Mouse (Mus musculus): ENCODE measurements at regions not wholly inside any gene's neighbourhood (a gene's known extent, or its start where the extent isn't known, plus 50 kb on each side); places are given as distances from the start of the nearest gene placed in this dataset.

DNA sequence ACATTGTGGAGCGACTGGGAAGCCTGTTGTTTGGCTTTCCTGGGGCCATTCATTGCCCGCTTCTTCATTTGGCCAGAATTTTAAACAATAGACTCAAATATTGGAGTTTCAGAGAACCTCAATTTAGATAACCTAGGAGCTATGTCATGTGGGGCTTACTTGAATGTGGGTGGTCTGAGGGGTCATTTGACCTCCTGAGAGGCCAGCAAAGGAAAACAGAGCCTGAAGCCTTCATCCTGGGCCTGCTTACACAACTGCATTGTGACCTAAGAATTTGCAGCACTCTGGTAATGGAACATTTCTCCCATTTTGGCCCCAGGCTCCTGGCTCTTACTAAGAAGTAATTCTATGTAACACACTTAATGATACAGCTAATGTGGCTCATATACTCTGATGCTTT lies 348.2 kb downstream of the Fat4 start:
- no peak for DNase-seq (ENCODE audit: low spot score in 2 of 2)

GRCm38 (mm10) chr3:39248712-39249111 lies 362.0 kb downstream of the Fat4 start:
- DNase-seq (ENCODE audit: low spot score in 2 of 2): no peak

GRCm38 (mm10) chr3:39249224-39249892 lies 362.6 kb downstream of the Fat4 start:
- DNase-seq (ENCODE audit: low spot score in 2 of 2): no peak

DNA sequence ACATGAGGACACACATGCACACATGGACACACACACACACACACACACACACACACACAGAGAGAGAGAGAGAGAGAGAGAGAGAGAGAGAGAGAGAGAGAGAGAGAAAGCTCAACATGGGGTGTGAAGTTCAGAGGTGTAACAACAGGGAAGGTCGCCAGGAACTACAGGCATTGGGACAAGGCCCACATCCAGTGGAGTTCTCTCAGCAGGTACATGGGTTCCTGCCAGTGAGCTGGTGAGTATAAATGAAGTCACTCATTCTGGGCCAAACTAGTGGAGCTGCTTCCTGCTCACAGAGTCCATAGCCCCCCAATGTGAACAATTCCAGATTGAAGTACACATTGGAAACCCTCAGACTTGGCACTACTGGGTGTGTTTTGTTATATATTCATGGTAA lies 366.3 kb downstream of the Fat4 start:
- DNase-seq (ENCODE audit: low spot score in 2 of 2): no peak

DNA sequence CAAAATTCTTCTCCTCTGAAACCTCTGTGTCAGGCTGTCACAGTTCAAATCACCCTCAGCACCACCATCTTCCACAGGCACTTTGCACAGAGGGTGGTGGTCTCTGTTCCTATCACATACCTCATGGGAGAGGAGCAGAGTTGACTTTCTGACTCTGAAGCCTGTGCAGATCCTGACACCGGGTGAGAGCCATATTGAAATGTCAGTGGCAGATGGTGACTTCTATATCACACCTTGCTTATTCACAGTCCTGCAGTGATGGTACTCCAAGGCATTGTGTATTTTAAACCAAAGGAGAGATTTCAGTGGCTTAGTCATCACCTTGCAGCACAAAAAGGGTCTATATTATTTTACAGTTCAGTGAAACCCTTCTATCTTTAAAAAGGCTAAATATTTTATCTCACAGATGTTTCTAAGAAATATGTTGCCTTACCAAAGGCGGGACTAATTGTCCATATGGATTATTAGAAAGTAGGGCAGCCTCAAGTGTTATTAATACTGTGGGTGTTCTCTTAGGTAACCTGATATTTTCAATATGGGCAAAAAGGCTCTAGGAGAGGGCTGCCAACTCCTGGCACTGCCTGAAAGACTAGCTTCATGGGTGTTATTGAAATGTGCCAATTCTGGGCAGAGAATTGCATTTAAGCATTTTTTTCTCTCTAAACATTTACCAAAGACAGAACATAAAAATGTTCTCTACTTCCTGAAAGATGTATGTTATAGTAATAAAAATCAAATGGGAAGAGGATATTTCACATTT lies 378.1 kb downstream of the Fat4 start:
- no peak for DNase-seq (ENCODE audit: low spot score in 2 of 2)

DNA sequence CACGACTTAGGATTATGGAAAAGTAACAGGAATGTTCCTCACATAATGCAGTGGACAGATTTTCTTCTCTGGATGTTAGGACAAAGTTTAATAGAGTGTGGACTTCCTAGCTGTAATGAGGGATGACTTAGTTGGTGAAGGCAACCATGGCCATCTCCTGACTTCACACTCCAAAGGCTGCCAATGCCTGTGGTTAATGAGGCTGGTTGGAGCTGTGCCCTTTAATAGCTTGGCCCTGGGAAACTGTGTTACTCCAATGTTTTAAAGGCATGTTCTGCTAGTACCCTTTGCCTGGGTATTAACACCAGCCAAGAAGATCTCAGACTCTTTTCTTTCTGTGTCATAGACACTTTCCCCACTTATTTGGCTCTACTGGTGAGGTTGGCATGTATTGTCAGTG lies 378.9 kb downstream of the Fat4 start:
- no peak for DNase-seq (ENCODE audit: low spot score in 2 of 2)

DNA sequence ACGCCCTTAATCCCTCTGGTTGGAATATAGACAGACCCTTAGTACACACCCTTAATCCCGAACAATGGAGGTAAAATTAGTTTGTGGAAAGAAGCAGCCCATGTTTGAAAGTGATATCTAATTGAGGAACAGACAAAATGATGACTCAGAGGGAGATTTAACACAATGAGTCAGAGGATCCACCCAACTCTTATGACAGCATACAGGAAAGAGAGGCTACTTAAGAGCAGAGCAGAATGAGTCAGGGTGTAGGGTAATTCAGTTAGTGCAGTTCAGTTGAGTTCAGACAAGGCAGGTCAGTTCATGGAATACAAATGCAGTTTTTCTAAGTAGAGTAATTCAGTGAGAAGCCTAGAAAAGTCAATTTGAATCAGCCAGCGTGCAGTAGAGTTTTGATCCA lies 382.6 kb downstream of the Fat4 start:
- no peak for DNase-seq (ENCODE audit: low spot score in 2 of 2)

DNA sequence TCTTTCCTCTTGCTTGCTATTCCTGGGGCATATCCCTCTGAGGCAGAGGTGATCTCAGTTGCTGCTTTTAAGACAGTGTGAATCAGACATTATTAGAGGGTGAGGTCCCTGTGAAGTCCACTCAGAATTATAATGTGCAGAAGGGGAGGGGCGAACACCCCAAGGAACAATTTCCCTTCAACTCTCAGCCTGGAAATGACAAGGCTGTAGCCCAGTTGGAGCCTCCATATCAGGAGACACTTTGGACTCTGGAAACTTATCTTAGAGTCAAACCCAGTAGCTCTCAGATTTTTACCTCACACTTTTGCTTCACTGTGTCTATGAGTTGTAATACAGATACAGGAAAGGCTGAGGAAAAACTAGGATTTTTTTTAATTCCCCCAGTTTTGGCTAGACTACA lies 385.9 kb downstream of the Fat4 start:
- no peak for DNase-seq (ENCODE audit: low spot score in 2 of 2)

DNA sequence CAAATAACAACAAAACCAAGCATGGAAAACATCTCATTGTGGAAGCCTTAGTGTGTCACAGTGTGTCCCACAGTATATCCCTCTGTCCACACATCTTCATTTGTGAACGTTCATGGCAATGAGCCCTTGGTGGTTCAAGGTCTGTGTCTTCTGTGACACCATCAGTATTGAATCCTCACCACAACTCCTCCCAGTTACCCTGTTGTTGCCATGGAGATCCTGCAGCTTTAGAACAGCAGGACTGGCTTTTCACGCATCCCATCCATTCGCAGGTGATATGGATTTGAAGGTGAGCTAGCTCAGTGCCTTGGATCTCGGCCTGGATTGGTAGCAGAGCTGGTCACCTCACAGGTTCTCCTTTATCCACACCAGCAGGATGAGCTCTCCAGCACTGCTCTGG lies 390.2 kb downstream of the Fat4 start:
- no peak for DNase-seq (ENCODE audit: low spot score in 2 of 2)

- no peak for DNase-seq (ENCODE audit: low spot score in 2 of 2)
Measured at GRCm38 (mm10) chr3:39277310-39277709, 390.6 kb downstream of the Fat4 start.

DNA sequence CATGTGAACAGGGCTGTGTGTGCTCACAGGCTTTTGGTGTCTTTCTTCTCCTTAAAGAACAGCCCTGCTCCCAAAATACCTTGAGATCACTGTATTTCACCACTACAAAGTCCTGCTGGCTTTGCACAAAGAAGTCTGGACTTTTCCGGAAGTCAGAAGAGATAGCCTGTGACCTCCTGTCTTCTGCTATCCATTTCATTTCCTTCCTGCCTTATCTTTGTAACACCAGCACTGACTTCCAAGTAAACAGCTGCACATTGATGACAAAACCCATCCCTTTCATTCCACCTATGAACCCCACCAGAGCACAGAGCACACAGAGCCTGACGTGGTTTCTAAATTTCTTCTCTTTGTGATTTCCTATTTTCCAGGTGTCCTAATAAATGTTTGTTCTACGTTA lies 408.5 kb downstream of the Fat4 start:
- no peak for DNase-seq (ENCODE audit: low spot score in 2 of 2)

DNA sequence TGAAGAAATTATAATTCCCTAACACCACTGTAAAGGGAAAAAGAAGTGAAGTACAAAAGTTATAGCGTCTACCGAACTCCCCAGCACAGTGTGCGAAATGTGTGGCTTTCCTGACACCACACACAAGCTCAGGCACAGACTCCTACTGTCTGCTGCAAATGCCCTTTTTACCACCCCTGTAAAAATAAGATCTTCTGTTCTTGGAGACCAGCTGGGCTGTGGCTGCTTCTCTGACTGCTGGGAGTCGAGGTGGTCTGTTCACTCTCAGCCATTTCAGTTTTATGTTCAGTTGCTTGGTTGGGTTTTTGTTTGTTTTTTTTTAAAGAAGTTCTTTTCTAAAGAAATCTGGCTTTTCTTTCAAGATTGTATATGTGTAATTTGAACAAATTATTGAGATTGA lies 409.5 kb downstream of the Fat4 start:
- DNase-seq (ENCODE audit: low spot score in 2 of 2): no peak

DNA sequence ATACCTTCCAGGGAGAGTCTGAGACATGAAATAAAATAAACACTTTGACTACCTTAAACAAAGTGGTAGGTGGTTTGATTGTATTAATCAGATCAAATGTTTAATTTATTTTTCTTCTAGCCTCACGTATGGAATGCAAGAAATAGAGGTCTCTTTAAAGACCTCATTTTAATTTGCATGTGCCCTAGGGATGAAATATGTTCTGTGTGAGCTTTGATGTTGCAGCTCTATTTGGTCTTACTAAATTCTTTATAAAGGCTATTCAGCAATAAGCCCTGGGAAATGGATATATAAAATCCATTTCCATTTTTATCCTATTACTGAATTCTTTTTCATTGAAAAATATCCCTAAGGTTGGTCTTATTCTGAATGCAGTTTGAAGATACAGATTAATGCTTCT lies 422.7 kb downstream of the Fat4 start:
- no peak for DNase-seq (ENCODE audit: low spot score in 2 of 2)

DNA sequence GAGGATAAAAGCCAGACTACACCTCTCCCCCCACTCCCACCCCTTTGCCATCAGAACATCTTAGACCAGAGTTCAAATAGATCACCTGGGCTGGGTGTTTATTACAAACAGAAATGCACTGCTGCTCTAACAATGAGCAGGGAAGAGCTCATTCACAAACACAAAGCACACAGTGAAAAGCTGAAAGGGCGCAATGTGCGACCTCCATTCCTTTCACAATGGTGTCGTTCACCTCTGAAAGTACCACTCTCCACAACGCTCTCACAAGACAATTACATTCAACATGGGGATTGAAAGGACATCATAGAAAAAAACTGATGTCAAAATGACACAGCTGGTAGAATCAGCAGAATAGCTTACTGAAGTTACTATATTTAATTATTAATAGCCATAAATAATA lies 426.8 kb downstream of the Fat4 start:
- no peak for DNase-seq (ENCODE audit: low spot score in 2 of 2)

GRCm38 (mm10) chr3:39320851-39321250 lies 434.1 kb downstream of the Fat4 start:
- DNase-seq (ENCODE audit: low spot score in 2 of 2): no peak

DNA sequence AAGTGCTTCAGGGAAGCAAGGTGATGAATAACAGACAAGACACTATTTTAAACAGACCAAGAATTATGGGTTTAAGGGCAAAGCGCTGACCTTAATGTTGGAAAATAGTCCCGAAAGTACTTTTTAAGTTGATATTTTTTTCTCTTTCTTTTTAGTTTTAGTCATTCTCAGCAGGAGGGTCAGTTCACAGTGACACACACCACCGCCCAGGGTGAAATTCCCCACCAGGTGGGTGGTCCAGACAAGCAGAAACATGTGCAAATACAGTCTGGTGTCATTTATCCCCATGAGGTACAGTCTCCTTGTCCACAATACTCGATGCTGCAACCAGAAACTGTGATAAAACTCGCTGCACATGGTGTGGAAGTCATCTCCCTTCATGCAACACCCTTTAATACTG lies 435.5 kb downstream of the Fat4 start:
- no peak for DNase-seq (ENCODE audit: low spot score in 2 of 2)

- no peak for DNase-seq (ENCODE audit: low spot score in 2 of 2)
Measured at GRCm38 (mm10) chr3:39335612-39336230, 449.0 kb downstream of the Fat4 start.

GRCm38 (mm10) chr3:39341161-39341687 lies 454.5 kb downstream of the Fat4 start:
- no peak for DNase-seq (ENCODE audit: low spot score in 2 of 2)

- DNase-seq (ENCODE audit: low spot score in 2 of 2): no peak
Measured at GRCm38 (mm10) chr3:39344078-39344477, 457.3 kb downstream of the Fat4 start.

GRCm38 (mm10) chr3:39347578-39347977 lies 460.8 kb downstream of the Fat4 start:
- DNase-seq (ENCODE audit: low spot score in 2 of 2): no peak

DNA sequence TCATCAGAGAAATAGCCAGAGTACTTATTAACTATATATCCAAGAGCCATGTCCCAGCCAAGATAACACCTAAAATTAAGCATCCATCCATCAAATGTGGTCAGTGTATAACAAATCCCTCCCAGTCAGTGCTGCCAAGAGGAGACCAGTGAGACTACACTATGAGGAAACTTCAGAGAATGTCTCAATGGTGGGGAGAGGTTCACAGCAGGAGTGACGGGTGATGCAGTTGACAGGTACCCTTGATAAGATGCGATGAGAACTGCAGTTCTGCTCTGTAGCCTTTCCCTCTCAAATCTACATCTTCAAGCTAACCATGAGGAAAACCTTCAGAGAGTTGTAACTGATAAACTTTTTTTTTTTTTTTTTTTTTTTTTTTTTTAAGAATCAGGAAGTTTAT lies 470.3 kb downstream of the Fat4 start:
- DNase-seq (ENCODE audit: low spot score in 2 of 2): no peak

GRCm38 (mm10) chr3:39360278-39360677 lies 473.5 kb downstream of the Fat4 start:
- DNase-seq (ENCODE audit: low spot score in 2 of 2): peak in 1 of 2 experiments; percentile 25

- no peak for DNase-seq (ENCODE audit: low spot score in 2 of 2)
Measured at GRCm38 (mm10) chr3:39370926-39371325, 484.2 kb downstream of the Fat4 start.

Measured in left cerebral cortex, adult 8-10 months (tissue).